Mouse (Mus musculus): Measurements from ENCODE around the gene Atp8a2. TPM values are rescaled to one million over a fixed set of nuclear protein-coding genes. Genes with fewer than 3 reads are reported as not detected.
"Not testable (repeated sequence)": the region's sequence is repeated elsewhere in the genome, so short reads cannot be mapped to it uniquely, and the experiment has no call there.

Gene Atp8a2
- polyA plus RNA-seq, 1 experiment from 2014 or later, result 6.9 TPM

DNA sequence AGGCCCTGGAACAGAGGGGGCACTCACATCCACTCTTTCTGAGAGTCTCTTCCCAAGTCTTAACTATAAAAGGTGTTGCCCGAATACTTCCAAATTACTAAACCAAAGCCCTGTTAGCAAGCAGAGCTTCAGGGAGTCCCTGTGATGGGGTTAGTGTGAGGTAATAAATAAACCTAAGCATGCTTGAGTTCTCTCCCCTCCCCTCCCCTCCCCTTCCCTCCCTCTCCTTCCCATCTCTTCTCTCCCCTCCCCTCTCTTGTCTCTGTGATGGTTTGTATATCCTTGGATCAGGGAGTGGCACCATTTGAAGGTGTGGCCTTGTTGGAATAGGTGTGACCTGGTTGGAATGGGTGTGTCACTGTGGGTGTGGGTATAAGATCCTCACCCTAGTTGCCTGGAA lies 267.8 kb downstream of the Atp8a2 start:
- not testable (repeated sequence) for DNase-seq (ENCODE audit: low spot score); H3K27ac ChIP-seq; H3K9me3 ChIP-seq; H3K27me3 ChIP-seq (ENCODE audit: insufficient read depth, poor library complexity, severe bottlenecking); H3K36me3 ChIP-seq; H3K4me1 ChIP-seq; H3K4me3 ChIP-seq
- WGBS, result 85% methylated on average over 1 of the region's 1 CpGs

DNA sequence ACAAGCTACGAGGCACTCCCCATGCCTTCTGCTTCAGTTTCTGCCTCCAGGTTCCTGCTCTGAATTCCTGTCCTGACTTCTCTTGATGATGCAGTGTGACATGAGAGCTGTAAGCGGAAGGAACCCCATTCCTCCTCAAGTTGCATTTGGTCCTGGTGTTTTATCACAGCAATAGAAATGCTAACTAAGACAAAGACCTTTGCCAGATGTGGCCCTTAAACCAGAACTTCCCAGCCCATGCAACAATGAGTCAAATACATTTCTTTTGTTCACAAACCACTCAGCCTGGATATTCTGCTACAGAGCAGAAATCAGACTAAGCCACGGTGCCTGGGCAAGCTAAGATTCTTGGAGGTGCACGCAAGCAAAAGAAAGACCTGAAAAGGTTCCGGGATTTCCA lies 268.2 kb downstream of the Atp8a2 start:
- no peak for DNase-seq (ENCODE audit: low spot score)
- Histone ChIP-seq H3K4me3 (no peak overlapping the region), H3K36me3 (no peaks in the 10 kb centered on the region), H3K27ac (no peak overlapping the region), H3K27me3 (ENCODE audit: insufficient read depth, poor library complexity, severe bottlenecking) (no peaks in the 10 kb centered on the region), H3K9me3 (no peaks in the 10 kb centered on the region), H3K4me1 (peaks cover 9% of the 10 kb centered on the region; the same call in 1 of the 2 replicates)
- whole genome bisulfite sequencing, result 84% methylated on average over 5 of the region's 5 CpGs

DNA sequence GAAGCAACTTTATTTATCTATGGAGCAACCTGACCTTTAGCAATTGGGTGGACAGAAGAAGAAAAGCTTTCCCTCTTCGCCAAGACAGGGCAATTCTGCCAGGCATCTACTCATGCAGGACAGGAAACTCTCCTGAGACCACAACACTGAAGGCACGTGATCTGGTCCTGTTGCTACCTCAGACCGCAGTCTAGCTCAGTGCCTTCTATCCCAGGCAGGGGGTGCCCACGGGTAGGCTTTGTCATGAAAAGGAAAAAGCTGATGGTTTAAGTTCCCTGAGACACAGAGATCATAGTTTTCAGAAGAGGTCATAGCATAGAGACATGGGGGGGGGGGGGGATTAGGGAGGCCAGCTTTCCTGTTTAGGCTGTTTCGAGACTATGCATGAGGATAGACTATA lies 269.2 kb downstream of the Atp8a2 start:
- no peaks in the 10 kb centered on the region for H3K27me3 ChIP-seq (ENCODE audit: insufficient read depth, poor library complexity, severe bottlenecking)
- H3K27ac ChIP-seq, result no peak overlapping the region
- H3K4me1 ChIP-seq, result peaks cover 9% of the 10 kb centered on the region; the same call in 1 of the 2 replicates
- H3K9me3 ChIP-seq, result no peaks in the 10 kb centered on the region
- WGBS, result 67% methylated on average over 5 of the region's 5 CpGs
- no peak for DNase-seq (ENCODE audit: low spot score)
- H3K36me3 ChIP-seq, result no peaks in the 10 kb centered on the region
- no peak overlapping the region for H3K4me3 ChIP-seq

DNA sequence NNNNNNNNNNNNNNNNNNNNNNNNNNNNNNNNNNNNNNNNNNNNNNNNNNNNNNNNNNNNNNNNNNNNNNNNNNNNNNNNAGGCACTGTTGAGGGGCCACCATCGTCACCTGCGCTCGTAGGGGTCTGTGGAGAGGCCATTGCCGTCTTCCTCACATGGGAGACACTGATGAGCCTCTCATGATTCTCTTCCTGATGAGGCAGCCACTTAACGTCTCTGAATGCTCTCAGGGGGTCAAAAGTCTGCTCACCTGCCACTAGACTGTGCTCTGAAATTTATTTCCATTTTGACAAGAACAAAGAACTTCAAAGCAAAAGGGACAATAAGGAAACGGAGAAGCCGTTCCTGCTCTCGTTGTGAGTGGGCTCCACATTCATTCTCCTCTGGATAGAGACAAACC lies 277.1 kb downstream of the Atp8a2 start:
- Histone ChIP-seq H3K27me3 (ENCODE audit: insufficient read depth, poor library complexity, severe bottlenecking) (no peaks in the 10 kb centered on the region), H3K9me3 (no peaks in the 10 kb centered on the region), H3K4me1 (peaks cover 6% of the 10 kb centered on the region; the same call in 1 of the 2 replicates), H3K4me3 (no peak overlapping the region), H3K27ac (no peak overlapping the region), H3K36me3 (no peaks in the 10 kb centered on the region)
- DNase-seq (ENCODE audit: low spot score), result no peak
- WGBS, result 83% methylated on average over 8 of the region's 8 CpGs

DNA sequence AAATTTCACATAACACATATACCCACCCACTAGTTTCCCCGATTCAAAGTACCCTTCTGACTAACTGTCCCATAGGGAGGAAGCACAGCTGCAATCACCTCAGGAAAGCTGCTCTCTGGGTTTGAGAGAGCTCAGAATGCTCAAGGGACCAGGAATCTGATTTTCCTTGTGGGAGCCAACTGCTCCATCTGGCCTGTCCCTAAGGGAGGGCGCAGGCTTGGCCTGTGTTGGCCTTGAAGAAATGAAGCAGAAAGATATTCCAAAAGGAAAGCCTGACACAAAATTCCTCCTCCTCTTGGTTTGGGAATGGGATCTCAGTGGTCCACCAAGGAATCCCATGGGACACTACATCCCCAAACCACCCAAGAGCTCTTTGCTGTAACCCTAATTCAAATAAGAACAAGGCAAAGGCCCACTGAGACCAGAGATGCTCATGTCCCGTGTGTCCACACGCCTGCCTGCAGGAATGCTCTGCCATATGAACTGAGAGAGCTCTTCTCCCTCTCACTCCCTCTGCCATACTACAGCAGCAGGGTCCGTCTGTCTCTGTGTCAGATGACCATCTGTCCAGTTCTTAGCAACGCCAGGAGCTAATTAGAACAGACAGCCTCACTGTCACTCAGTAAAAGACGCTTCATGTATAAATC lies 293.4 kb downstream of the Atp8a2 start:
- Histone ChIP-seq H3K4me1 (no peaks in the 10 kb centered on the region), H3K27ac (no peak overlapping the region), H3K9me3 (no peaks in the 10 kb centered on the region), H3K36me3 (no peaks in the 10 kb centered on the region), H3K4me3 (no peak overlapping the region), H3K27me3 (ENCODE audit: insufficient read depth, poor library complexity, severe bottlenecking) (no peaks in the 10 kb centered on the region)
- peak; percentile 38 for DNase-seq (ENCODE audit: low spot score)
- WGBS, result 86% methylated on average over 7 of the region's 7 CpGs

DNA sequence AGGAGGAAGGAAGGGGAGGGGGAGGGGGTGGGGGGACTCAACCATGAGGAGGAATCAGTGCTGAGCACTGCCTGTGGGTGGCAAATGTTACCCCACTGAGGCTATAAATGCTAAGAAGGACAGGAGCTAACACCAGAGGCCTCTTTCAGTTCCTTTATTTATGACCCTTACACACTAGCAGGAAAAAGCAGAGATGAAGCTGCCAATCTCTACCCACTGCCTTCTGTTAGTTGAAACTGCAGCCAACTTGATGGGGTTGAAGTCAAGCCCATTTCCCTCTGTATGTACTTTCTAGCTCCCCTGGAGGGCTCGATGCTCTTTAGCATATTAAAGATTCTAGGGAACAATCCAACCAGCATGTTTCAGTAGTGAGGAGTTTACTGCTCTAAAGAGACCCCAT lies 303.0 kb downstream of the Atp8a2 start:
- DNase-seq (ENCODE audit: low spot score), result no peak
- Histone ChIP-seq H3K4me3 (no peak overlapping the region), H3K36me3 (no peaks in the 10 kb centered on the region), H3K4me1 (no peaks in the 10 kb centered on the region), H3K27me3 (ENCODE audit: insufficient read depth, poor library complexity, severe bottlenecking) (no peaks in the 10 kb centered on the region; the same call in 1 of the 2 replicates), H3K9me3 (no peaks in the 10 kb centered on the region), H3K27ac (no peak overlapping the region)
- WGBS, result 72% methylated on average over 1 of the region's 1 CpGs

DNA sequence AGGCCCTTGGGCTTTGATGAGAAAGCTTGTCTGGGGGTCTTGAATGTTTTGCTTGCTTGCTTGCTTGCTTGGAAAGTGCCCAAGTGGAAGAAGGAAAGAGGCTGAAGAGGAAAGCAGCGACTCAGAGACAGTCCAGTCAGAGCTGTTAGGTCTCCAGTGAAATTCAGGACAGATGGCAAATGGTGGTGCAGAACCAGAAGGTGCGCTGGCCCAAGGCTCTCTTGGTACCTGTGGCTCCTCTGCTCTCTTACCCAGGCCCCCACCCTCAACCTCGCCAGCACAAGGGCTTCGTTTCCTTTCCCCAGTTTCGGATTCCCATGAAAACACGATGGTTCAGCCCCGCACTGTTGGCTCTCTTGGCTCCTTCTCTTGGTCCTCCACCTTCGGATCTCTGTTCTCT lies 304.9 kb downstream of the Atp8a2 start:
- Histone ChIP-seq H3K27ac (no peak overlapping the region), H3K36me3 (no peaks in the 10 kb centered on the region), H3K27me3 (ENCODE audit: insufficient read depth, poor library complexity, severe bottlenecking) (no peaks in the 10 kb centered on the region; the same call in 1 of the 2 replicates), H3K4me3 (no peak overlapping the region), H3K4me1 (peaks cover 10% of the 10 kb centered on the region), H3K9me3 (no peaks in the 10 kb centered on the region)
- DNase-seq (ENCODE audit: low spot score), result no peak
- WGBS, result 89% methylated on average over 8 of the region's 8 CpGs

DNA sequence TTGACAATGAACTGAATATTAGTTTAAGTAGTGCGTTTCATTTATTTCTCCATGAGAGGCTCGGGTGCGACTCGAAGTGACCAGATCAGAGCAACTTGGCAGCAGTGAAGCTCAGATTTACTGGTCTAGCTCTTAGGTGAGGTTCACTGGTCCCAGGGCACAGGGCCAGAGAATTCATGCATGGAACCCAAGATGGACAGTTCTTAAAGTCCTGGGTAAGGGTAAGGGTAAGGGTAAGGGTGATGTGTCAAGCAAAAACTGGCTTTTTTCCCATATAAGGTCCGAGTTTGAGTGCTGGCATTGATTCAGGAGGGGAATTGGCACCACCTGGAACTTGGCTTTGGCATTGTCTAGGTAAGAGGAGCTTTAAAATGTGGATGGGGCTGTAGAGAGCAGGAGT lies 305.5 kb downstream of the Atp8a2 start:
- H3K27me3 ChIP-seq (ENCODE audit: insufficient read depth, poor library complexity, severe bottlenecking), result no peaks in the 10 kb centered on the region; the same call in 1 of the 2 replicates
- H3K36me3 ChIP-seq, result no peaks in the 10 kb centered on the region
- DNase-seq (ENCODE audit: low spot score), result no peak
- no peaks in the 10 kb centered on the region for H3K9me3 ChIP-seq
- peaks cover 11% of the 10 kb centered on the region for H3K4me1 ChIP-seq
- WGBS, result 87% methylated on average over 5 of the region's 5 CpGs
- H3K4me3 ChIP-seq, result no peak overlapping the region
- H3K27ac ChIP-seq, result no peak overlapping the region

DNA sequence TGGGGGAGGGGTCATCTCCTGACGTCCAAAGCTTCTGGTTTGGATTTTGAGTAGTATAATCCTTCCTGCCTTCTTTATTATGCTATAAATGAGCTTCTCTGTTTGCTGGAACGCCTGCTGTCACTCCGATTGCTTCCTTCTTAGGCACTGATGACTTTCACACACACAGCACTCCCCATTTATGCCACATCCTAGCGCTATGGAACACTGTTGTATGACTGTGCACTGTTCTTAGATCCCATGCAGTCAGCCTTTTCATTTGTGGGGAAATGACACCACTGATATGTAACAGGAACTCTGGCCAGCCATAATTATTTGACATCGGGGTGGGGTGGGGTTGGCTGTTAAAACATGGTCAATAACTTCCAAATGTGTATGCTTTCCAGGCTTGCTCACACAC lies 306.2 kb downstream of the Atp8a2 start:
- Histone ChIP-seq H3K36me3 (no peaks in the 10 kb centered on the region), H3K4me1 (peaks cover 11% of the 10 kb centered on the region), H3K4me3 (no peak overlapping the region), H3K27ac (no peak overlapping the region), H3K27me3 (ENCODE audit: insufficient read depth, poor library complexity, severe bottlenecking) (peaks cover 4% of the 10 kb centered on the region), H3K9me3 (no peaks in the 10 kb centered on the region)
- WGBS, result 84% methylated on average over 5 of the region's 5 CpGs
- no peak for DNase-seq (ENCODE audit: low spot score)

DNA sequence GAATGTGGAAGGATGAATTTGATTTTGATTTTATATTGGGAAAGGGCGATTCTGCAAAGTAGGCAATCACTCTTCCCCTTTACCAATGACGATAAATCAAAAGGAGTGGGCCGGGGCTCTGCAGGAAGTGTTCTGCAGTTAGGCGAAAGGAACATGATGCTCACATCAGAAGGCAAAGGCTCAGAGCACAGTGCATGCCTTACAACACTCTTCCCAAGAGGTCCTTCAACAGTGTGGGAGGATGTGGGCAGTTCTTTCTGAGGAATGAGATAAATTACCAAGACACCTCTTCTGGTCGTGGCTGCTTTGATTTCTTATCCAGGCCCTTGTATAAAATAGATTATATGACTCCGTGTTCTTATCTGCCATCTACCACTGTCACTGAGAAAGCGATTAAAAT lies 306.9 kb downstream of the Atp8a2 start:
- H3K27me3 ChIP-seq (ENCODE audit: insufficient read depth, poor library complexity, severe bottlenecking), result peaks cover 4% of the 10 kb centered on the region
- 61% methylated on average over 7 of the region's 7 CpGs for WGBS

DNA sequence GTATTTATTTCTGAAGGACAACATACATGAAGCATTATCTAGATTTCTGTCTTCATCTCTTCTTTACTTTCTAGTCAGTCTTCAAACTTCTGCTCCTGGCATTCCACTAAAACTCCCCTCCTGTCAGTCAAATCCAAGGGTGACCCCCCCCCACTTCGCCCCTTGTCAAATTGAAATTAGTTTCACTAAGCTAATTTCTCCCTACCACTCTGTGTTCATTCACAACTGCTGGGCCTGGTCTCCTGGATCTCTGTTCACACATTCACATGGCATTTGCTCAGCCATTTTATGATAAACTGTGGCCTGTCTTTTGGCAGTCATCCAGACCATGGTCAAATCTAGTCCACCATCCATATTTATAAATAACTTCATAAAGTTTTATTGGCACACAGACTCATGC lies 308.5 kb downstream of the Atp8a2 start:
- WGBS, result 87% methylated on average over 1 of the region's 1 CpGs
- Histone ChIP-seq H3K36me3 (no peaks in the 10 kb centered on the region), H3K27ac (no peak overlapping the region)

More for the DNA sequence above, 306.9 kb downstream of the Atp8a2 start:
- DNase-seq (ENCODE audit: low spot score), result no peak
- H3K36me3 ChIP-seq, result no peaks in the 10 kb centered on the region
- no peak overlapping the region for H3K27ac ChIP-seq
- H3K4me3 ChIP-seq, result no peak overlapping the region
- H3K4me1 ChIP-seq, result peaks cover 11% of the 10 kb centered on the region
- no peaks in the 10 kb centered on the region for H3K9me3 ChIP-seq

DNA sequence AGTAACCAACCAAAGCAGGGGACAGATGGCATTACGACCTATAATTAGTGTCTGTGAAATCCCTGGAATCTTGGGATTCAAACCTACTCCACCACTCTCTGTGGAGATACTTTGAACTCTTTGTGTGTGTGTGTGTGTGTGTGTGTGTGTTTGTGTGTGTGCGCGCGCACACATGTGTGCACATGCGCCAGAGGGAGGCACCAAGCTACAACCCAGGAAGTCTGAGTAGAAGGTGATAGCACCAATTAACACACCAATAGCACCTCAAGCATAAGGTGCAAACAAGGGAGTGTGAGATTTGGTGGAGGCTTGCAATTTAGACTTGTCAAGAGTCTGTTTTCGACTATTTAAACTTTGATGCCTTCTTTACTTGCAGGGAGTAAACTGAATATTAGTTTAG lies 308.9 kb downstream of the Atp8a2 start:
- Histone ChIP-seq H3K36me3 (no peaks in the 10 kb centered on the region), H3K4me3 (no peak overlapping the region), H3K9me3 (no peaks in the 10 kb centered on the region), H3K27me3 (ENCODE audit: insufficient read depth, poor library complexity, severe bottlenecking) (peaks cover 4% of the 10 kb centered on the region), H3K27ac (no peak overlapping the region), H3K4me1 (peaks cover 11% of the 10 kb centered on the region)
- WGBS, result 72% methylated on average over 6 of the region's 6 CpGs
- no peak for DNase-seq (ENCODE audit: low spot score)

More for the DNA sequence above, 308.5 kb downstream of the Atp8a2 start:
- no peak overlapping the region for H3K4me3 ChIP-seq
- H3K27me3 ChIP-seq (ENCODE audit: insufficient read depth, poor library complexity, severe bottlenecking), result peaks cover 4% of the 10 kb centered on the region
- DNase-seq (ENCODE audit: low spot score), result no peak
- H3K4me1 ChIP-seq, result peaks cover 11% of the 10 kb centered on the region
- no peaks in the 10 kb centered on the region for H3K9me3 ChIP-seq

DNA sequence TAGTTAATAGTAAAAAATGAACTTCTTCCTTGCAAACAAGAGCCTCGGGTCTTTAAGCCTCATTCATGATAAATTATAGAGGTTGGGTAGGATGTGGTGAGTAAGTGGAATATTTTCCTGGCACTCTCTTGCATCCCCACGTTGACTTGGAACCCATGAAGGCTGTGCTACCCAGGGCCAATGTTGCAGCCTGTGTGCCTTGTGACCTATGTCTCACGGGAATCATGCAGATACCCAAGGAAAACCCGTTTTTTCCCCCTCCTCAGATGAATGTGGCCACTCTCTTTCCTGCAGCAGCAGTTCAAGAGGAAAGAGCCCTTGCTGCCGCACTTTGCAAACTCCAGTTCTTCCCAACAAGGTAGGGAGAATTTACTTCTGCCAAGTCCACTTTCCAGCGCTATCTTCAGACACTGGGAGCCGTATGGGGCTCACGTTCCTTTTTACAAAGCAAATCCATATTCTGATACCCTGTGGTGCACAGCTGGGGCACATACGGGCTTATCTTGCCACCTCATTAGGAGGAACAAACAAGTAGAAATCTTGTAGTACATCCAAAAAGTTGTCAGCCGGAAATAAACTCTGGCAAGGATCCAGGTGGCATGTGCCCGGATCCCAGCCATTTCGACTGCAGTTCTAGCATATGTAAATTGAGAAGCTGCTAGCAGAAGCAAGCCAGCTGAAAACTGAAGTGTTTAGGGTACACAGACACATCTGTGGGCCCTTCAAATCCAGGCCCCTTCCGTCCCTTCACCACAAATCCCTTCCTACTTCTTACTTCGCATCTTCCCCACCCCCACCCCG lies 309.7 kb downstream of the Atp8a2 start:
- DNase-seq (ENCODE audit: low spot score), result no peak
- H3K9me3 ChIP-seq, result no peaks in the 10 kb centered on the region
- 0 out of 2 replicates have a peak overlapping the region, but pooled peaks have one; percentile 36 for H3K27ac ChIP-seq
- no peaks in the 10 kb centered on the region for H3K36me3 ChIP-seq
- H3K4me1 ChIP-seq, result peaks cover 11% of the 10 kb centered on the region
- peak overlapping the region; percentile 27; the same call in 1 of the 2 replicates for H3K4me3 ChIP-seq
- H3K27me3 ChIP-seq (ENCODE audit: insufficient read depth, poor library complexity, severe bottlenecking), result peaks cover 4% of the 10 kb centered on the region
- 36% methylated on average over 15 of the region's 15 CpGs for WGBS

Data from heart, embryonic 10.5 days (tissue).